Mouse (Mus musculus) midbrain, embryonic 12.5 days (tissue): ENCODE results near the gene 1700092M07Rik. TPM values are rescaled to one million over a fixed set of nuclear protein-coding genes. Genes with fewer than 3 reads are reported as not detected.

ENCODE experiments used
- ATAC-seq: fragments of 200-750 bp; cut with Nextera tagmentation; 2 replicates; pipeline ENCODE4 v1.8.0; 2017; ENCODE audit warnings: low read depth, moderate TSS enrichment, moderate library complexity; ENCODE audit not compliant: low FRiP score
- H3K27ac ChIP-seq: fragments of 300-500 bp; sonication (generic); replicated peaks from 2 replicates; pipeline ENCODE4 v1.5.1; 2016; ENCODE audit warnings: mild to moderate bottlenecking
- H3K27me3 ChIP-seq: fragments of 300-500 bp; sonication (generic); 2 replicates; pipeline ENCODE4 v1.6.1; 2016; ENCODE audit warnings: mild to moderate bottlenecking
- H3K36me3 ChIP-seq: fragments of 300-500 bp; sonication (generic); 2 replicates; pipeline ENCODE4 v1.6.1; 2016
- H3K4me1 ChIP-seq: fragments of 300-500 bp; sonication (generic); 2 replicates; pipeline ENCODE4 v1.6.1; 2016
- H3K4me2 ChIP-seq: fragments of 300-500 bp; sonication (generic); replicated peaks from 2 replicates; pipeline ENCODE4 v1.6.1; 2016; ENCODE audit warnings: mild to moderate bottlenecking, moderate library complexity
- H3K4me3 ChIP-seq: fragments of 300-500 bp; sonication (generic); 2 replicates; pipeline ENCODE4 v1.5.1; 2016; ENCODE audit warnings: mild to moderate bottlenecking
- H3K9ac ChIP-seq: fragments of 300-500 bp; sonication (generic); replicated peaks from 2 replicates; pipeline ENCODE4 v1.6.1; 2016; ENCODE audit warnings: mild to moderate bottlenecking, moderate library complexity
- H3K9me3 ChIP-seq: fragments of 300-500 bp; sonication (generic); 2 replicates; pipeline ENCODE4 v1.6.1; 2016; ENCODE audit warnings: mild to moderate bottlenecking
- WGBS: fragments of 180-500 bp; shearing (Covaris S2); methylation state at CpG from one replicate; pipeline ENCODE4 v1.1.7; 2016; 5-methylcytosine and 5-hydroxymethylcytosine counted together
- microRNA-seq: library from miRNA; unstranded; fragments of <30 nt; microRNA quantifications from one replicate; pipeline ENCODE4, GENCODE M21; 2017
- polyA plus RNA-seq: library from polyadenylated mRNA; unstranded; fragments of >200 nt; fragmentation: Nextera tagmentation; extraction: Ambion mirVana; gene quantifications from 2 replicates; pipeline ENCODE4 v1.2.1, GENCODE M21; 2016

1700092M07Rik gene
- polyA plus RNA-seq, 1 experiment from 2014 or later, result 4.5 TPM

- Histone ChIP-seq H3K4me1 (peaks cover 15% of the 10 kb centered on the region), H3K4me2 (no peak overlapping the region), H3K9ac (no peak overlapping the region)
Measured at GRCm38 (mm10) chr19:8788521-8788920, 48.0 kb downstream of the 1700092M07Rik start.

GRCm38 (mm10) chr19:8789171-8789570 is 48.7 kb downstream of the 1700092M07Rik start:
- WGBS, result 39% methylated on average over 1 of the region's 1 CpGs
- no peaks in the 10 kb centered on the region for H3K27me3 ChIP-seq
- H3K4me1 ChIP-seq, result peaks cover 15% of the 10 kb centered on the region
- no peak for ATAC-seq
- no peak overlapping the region for H3K4me3 ChIP-seq
- peak overlapping the region; percentile 70 for H3K27ac ChIP-seq
- no peak overlapping the region for H3K9ac ChIP-seq
- peaks cover 22% of the 10 kb centered on the region for H3K36me3 ChIP-seq
- no peak overlapping the region for H3K4me2 ChIP-seq
- no peaks in the 10 kb centered on the region for H3K9me3 ChIP-seq

More at GRCm38 (mm10) chr19:8788521-8788920, 48.0 kb downstream of the 1700092M07Rik start:
- Histone ChIP-seq H3K36me3 (peaks cover 22% of the 10 kb centered on the region), H3K9me3 (no peaks in the 10 kb centered on the region), H3K4me3 (no peak overlapping the region), H3K27ac (peak overlapping the region; percentile 70), H3K27me3 (no peaks in the 10 kb centered on the region)
- WGBS, result 20% methylated on average over 3 of the region's 3 CpGs
- no peak for ATAC-seq

DNA sequence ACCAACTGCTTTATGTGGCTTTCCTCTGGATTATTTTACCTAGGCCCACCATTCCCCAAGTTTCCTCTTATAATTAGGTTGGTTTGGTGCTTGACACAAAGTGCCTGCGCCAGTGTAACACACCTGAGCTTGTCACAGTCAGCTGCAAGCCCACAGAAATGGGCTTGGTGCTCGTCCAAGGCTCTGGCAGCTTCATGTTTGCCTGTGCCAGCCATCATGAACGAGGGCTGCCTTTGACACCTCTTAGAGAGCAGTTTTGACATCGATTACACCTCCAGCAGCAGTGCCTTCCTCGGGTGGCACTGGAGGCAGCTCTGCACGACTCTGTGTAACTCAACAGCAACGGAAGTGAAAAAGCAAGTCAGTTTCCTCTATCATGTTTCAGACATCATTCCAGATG is 49.7 kb downstream of the 1700092M07Rik start:
- no peak overlapping the region for H3K4me3 ChIP-seq
- H3K9me3 ChIP-seq, result no peaks in the 10 kb centered on the region
- no peaks in the 10 kb centered on the region for H3K27me3 ChIP-seq
- H3K27ac ChIP-seq, result 0 out of 2 replicates have a peak overlapping the region, but pooled peaks have one; percentile 39
- 87% methylated on average over 7 of the region's 7 CpGs for WGBS
- H3K9ac ChIP-seq, result no peak overlapping the region
- no peak for ATAC-seq
- no peak overlapping the region for H3K4me2 ChIP-seq
- peaks cover 32% of the 10 kb centered on the region for H3K36me3 ChIP-seq
- H3K4me1 ChIP-seq, result peaks cover 14% of the 10 kb centered on the region

Small RNA genes lying within 50 kb of the gene (microRNA-seq; reads per million reads assigned to microRNA genes)
- not detected for gene Mir6992

Other genes starting within 250 kb of the 1700092M07Rik start
- gene Slc22a8, start 149.5 kb upstream of the 1700092M07Rik start, polyA plus RNA-seq, result 0.77 and 0.89 TPM in 2 replicates
- gene Slc22a6, start 122.7 kb upstream of the 1700092M07Rik start, polyA plus RNA-seq, result 3.6 and 4.2 TPM in 2 replicates
- 0.50 and 0.59 TPM in 2 replicates for gene Chrm1, start 76.9 kb upstream of the 1700092M07Rik start, polyA plus RNA-seq
- 138 and 150 TPM in 2 replicates for gene Slc3a2, start 17.3 kb upstream of the 1700092M07Rik start, polyA plus RNA-seq
- 78.5 and 80.7 TPM in 2 replicates for gene Wdr74, start 4.9 kb upstream of the 1700092M07Rik start, polyA plus RNA-seq
- 121 and 127 TPM in 2 replicates for gene Stx5a, start 695 bp downstream of the 1700092M07Rik start, polyA plus RNA-seq
- gene Nxf1, start 16.4 kb downstream of the 1700092M07Rik start, polyA plus RNA-seq, result 210 and 224 TPM in 2 replicates
- gene Tmem223, start 30.3 kb downstream of the 1700092M07Rik start, polyA plus RNA-seq, result 211 and 214 TPM in 2 replicates
- gene Tmem179b, start 33.7 kb downstream of the 1700092M07Rik start, polyA plus RNA-seq, result 40.4 TPM in 2 replicates
- 34.5 and 35.5 TPM in 2 replicates for gene Taf6l, start 45.7 kb downstream of the 1700092M07Rik start, polyA plus RNA-seq
- gene Polr2g, start 57.9 kb downstream of the 1700092M07Rik start, polyA plus RNA-seq, result 154 and 160 TPM in 2 replicates
- gene Zbtb3, start 61.8 kb downstream of the 1700092M07Rik start, polyA plus RNA-seq, result 8.3 and 8.8 TPM in 2 replicates
- gene Ttc9c, start 78.6 kb downstream of the 1700092M07Rik start, polyA plus RNA-seq, result 65.7 and 69.9 TPM in 2 replicates
- 6.0 and 6.4 TPM in 2 replicates for gene Hnrnpul2, start 79.3 kb downstream of the 1700092M07Rik start, polyA plus RNA-seq
- not detected in 2 replicates for gene AC129217.1, start 89.1 kb downstream of the 1700092M07Rik start, polyA plus RNA-seq
- 68.0 and 68.7 TPM in 2 replicates for gene Bscl2, start 96.7 kb downstream of the 1700092M07Rik start, polyA plus RNA-seq
- gene Gng3, start 98.5 kb downstream of the 1700092M07Rik start, polyA plus RNA-seq, result 174 and 180 TPM in 2 replicates
- gene Lrrn4cl, start 110.0 kb downstream of the 1700092M07Rik start, polyA plus RNA-seq, result 0.55 and 0.62 TPM in 2 replicates
- 172 and 175 TPM in 2 replicates for gene Ubxn1, start 130.8 kb downstream of the 1700092M07Rik start, polyA plus RNA-seq
- 59.6 and 63.5 TPM in 2 replicates for gene Uqcc3, start 140.2 kb downstream of the 1700092M07Rik start, polyA plus RNA-seq
- gene Lbhd1, start 143.0 kb downstream of the 1700092M07Rik start, polyA plus RNA-seq, result 92.7 and 97.2 TPM in 2 replicates
- not detected in 2 replicates for gene Gm49403, start 143.2 kb downstream of the 1700092M07Rik start, polyA plus RNA-seq
- 81.0 and 87.1 TPM in 2 replicates for gene 1810009A15Rik, start 148.1 kb downstream of the 1700092M07Rik start, polyA plus RNA-seq
- not detected in 2 replicates for gene Gm49416, start 148.2 kb downstream of the 1700092M07Rik start, polyA plus RNA-seq
- gene Ints5, start 152.3 kb downstream of the 1700092M07Rik start, polyA plus RNA-seq, result 46.2 and 46.6 TPM in 2 replicates
- gene Ganab, start 157.4 kb downstream of the 1700092M07Rik start, polyA plus RNA-seq, result 111 and 115 TPM in 2 replicates
- gene B3gat3, start 179.7 kb downstream of the 1700092M07Rik start, polyA plus RNA-seq, result 71.9 and 72.5 TPM in 2 replicates
- gene Rom1, start 188.6 kb downstream of the 1700092M07Rik start, polyA plus RNA-seq, result 2.1 and 2.2 TPM in 2 replicates
- gene Eml3, start 188.8 kb downstream of the 1700092M07Rik start, polyA plus RNA-seq, result 14.9 and 15.8 TPM in 2 replicates
- 189 and 192 TPM in 2 replicates for gene Mta2, start 201.2 kb downstream of the 1700092M07Rik start, polyA plus RNA-seq
- gene Tut1, start 213.1 kb downstream of the 1700092M07Rik start, polyA plus RNA-seq, result 34.0 and 34.2 TPM in 2 replicates
- gene Eef1g, start 226.3 kb downstream of the 1700092M07Rik start, polyA plus RNA-seq, result 338 and 351 TPM in 2 replicates
- 7.6 and 12.2 TPM in 2 replicates for gene Ahnak, start 248.6 kb downstream of the 1700092M07Rik start, polyA plus RNA-seq